Mouse (Mus musculus) limb, embryonic 14.5 days (tissue): ENCODE measurements around the gene Gm5460. TPM values are rescaled to one million over a fixed set of nuclear protein-coding genes. Genes with fewer than 3 reads are reported as not detected.
A peak's percentile ranks its signal among the peaks of the same experiment; 100 is the strongest.

Experiments used
- ATAC-seq: fragments of 200-750 bp; cut with Nextera tagmentation; 2 replicates; pipeline ENCODE4 v1.8.0; 2017; ENCODE audit warnings: low read depth, moderate number of reproducible peaks, moderate TSS enrichment; ENCODE audit not compliant: low FRiP score
- DNase-seq: peaks from one replicate; pipeline ENCODE4 v3.0.0-alpha.2; 2015; ENCODE audit warnings: low spot score
- H3K27ac ChIP-seq: fragments of 300-500 bp; sonication (generic); replicated peaks from 2 replicates; pipeline ENCODE4 v1.5.1; 2014; ENCODE audit warnings: low read depth, mild to moderate bottlenecking, low read length, moderate library complexity, mixed read lengths
- H3K27me3 ChIP-seq: fragments of 300-500 bp; sonication (generic); 2 replicates; pipeline ENCODE4 v1.6.1; 2014; ENCODE audit warnings: low read length, mixed read lengths; ENCODE audit not compliant: control insufficient read depth, insufficient read depth
- H3K36me3 ChIP-seq: fragments of 300-500 bp; sonication (generic); 2 replicates; pipeline ENCODE4 v1.6.1; 2014; ENCODE audit warnings: mild to moderate bottlenecking, low read length, moderate library complexity, mixed read lengths; ENCODE audit not compliant: control insufficient read depth, insufficient read depth
- H3K4me1 ChIP-seq: fragments of 300-500 bp; sonication (generic); 2 replicates; pipeline ENCODE4 v1.6.1; 2014; ENCODE audit warnings: antibody characterized with exemption, low read length, mixed read lengths; ENCODE audit not compliant: control insufficient read depth, insufficient read depth
- H3K4me2 ChIP-seq: fragments of 300-500 bp; sonication (generic); replicated peaks from 2 replicates; pipeline ENCODE4 v1.6.1; 2014; ENCODE audit warnings: low read depth, mild to moderate bottlenecking, low read length, moderate library complexity; ENCODE audit not compliant: severe bottlenecking
- H3K4me3 ChIP-seq: fragments of 300-500 bp; sonication (generic); replicated peaks from 2 replicates; pipeline ENCODE4 v1.5.1; 2014; ENCODE audit warnings: low read length
- H3K9ac ChIP-seq: fragments of 300-500 bp; sonication (generic); 2 replicates; pipeline ENCODE4 v1.6.1; 2014; ENCODE audit warnings: mild to moderate bottlenecking, low read depth, low read length, moderate library complexity; ENCODE audit not compliant: severe bottlenecking
- H3K9me3 ChIP-seq: fragments of 300-500 bp; sonication (generic); 2 replicates; pipeline ENCODE4 v1.6.1; 2016; ENCODE audit warnings: low read length; ENCODE audit not compliant: control insufficient read depth
- POLR2A ChIP-seq: fragments of 200-500 bp; IDR thresholded peaks from 2 replicates; pipeline ENCODE4 v1.8.0; 2012; ENCODE audit warnings: inconsistent platforms, mild to moderate bottlenecking, moderate library complexity, borderline replicate concordance; ENCODE audit not compliant: insufficient read depth, insufficient read length; ENCODE audit errors: extremely low read depth
- WGBS: fragments of 180-500 bp; shearing (Covaris S2); extraction: QIAGEN DNeasy Blood & Tissue Kit; methylation state at CpG from one replicate; pipeline ENCODE4 v1.1.7; 2014; 5-methylcytosine and 5-hydroxymethylcytosine counted together
- polyA plus RNA-seq, 2 experiments: library from polyadenylated mRNA; depleted of rRNA in 1 of 2; stranded (reverse) in 1 of 2; unstranded in 1 of 2; fragments of >200 nt; fragmentation: Nextera tagmentation in 1 of 2; extraction: Ambion mirVana in 1 of 2; gene quantifications; 2 replicates each; pipeline versions ENCODE4 v1.2.1 to v1.2.3; 2012 to 2014

The Gm5460 gene
- not detected in 2 replicates for polyA plus RNA-seq (2012; rRNA removed)
- not detected in 2 replicates for polyA plus RNA-seq (2014; fragmentation: Nextera tagmentation; extraction: Ambion mirVana)

- Histone ChIP-seq H3K4me2 (no peak within 1 kb of the TSS), H3K27me3 (no peaks in the 10 kb centered on the region), H3K36me3 (no peaks in the 10 kb centered on the region), H3K9me3 (no peaks in the 10 kb centered on the region), H3K27ac (no peak within 1 kb of the TSS), H3K4me3 (no peak within 1 kb of the TSS), H3K9ac (no peak within 1 kb of the TSS), H3K4me1 (no peaks in the 10 kb centered on the region)
- no peak for TF ChIP-seq POLR2A
- no peak for ATAC-seq
- DNase-seq: no peak
- 92% methylated on average over 4 of the region's 4 CpGs for WGBS
These were observed at the start of gene Gm5460 for GRCm38 (mm10) chr14:34016381-34016780. TSS of gene Gm5460 (plus strand) at chr14:34016758.

GRCm38 (mm10) chr14:33972679-33973078, 43.9 kb upstream of the Gm5460 start:
- Histone ChIP-seq H3K27me3 (no peaks in the 10 kb centered on the region), H3K9me3 (no peaks in the 10 kb centered on the region), H3K9ac (no peak overlapping the region), H3K4me3 (no peak overlapping the region), H3K27ac (no peak overlapping the region), H3K36me3 (no peaks in the 10 kb centered on the region), H3K4me2 (no peak overlapping the region), H3K4me1 (no peaks in the 10 kb centered on the region)
- ATAC-seq (no peak), DNase-seq (peak; percentile 28)
- WGBS: 45% methylated on average over 7 of the region's 7 CpGs
- TF ChIP-seq POLR2A: no peak

- no peak overlapping the region for H3K4me3 ChIP-seq
- H3K27ac ChIP-seq: no peak overlapping the region
- no peak overlapping the region for H3K4me2 ChIP-seq
- no peak overlapping the region for H3K9ac ChIP-seq
- H3K27me3 ChIP-seq: no peaks in the 10 kb centered on the region
- DNase-seq (no peak), ATAC-seq (no peak)
- no peaks in the 10 kb centered on the region for H3K36me3 ChIP-seq
- WGBS: 70% methylated on average over 5 of the region's 5 CpGs
- H3K4me1 ChIP-seq: no peaks in the 10 kb centered on the region
- H3K9me3 ChIP-seq: no peaks in the 10 kb centered on the region
- no peak for TF ChIP-seq POLR2A
These were observed 41.8 kb upstream of the Gm5460 start for GRCm38 (mm10) chr14:33974752-33975151.

GRCm38 (mm10) chr14:33977748-33978147, 38.8 kb upstream of the Gm5460 start:
- no peaks in the 10 kb centered on the region for H3K27me3 ChIP-seq
- TF ChIP-seq POLR2A: no peak
- no peaks in the 10 kb centered on the region for H3K36me3 ChIP-seq
- H3K4me3 ChIP-seq: peak overlapping the region; percentile 37; the same call in 1 of the 2 replicates
- no peaks in the 10 kb centered on the region for H3K9me3 ChIP-seq
- H3K9ac ChIP-seq: no peak overlapping the region
- DNase-seq: no peak
- no peaks in the 10 kb centered on the region for H3K4me1 ChIP-seq
- H3K27ac ChIP-seq: no peak overlapping the region
- no peak for ATAC-seq
- 13% methylated on average over 7 of the region's 7 CpGs for WGBS
- H3K4me2 ChIP-seq: peak overlapping the region; percentile 67; the same call in 1 of the 2 replicates

- Histone ChIP-seq H3K36me3 (no peaks in the 10 kb centered on the region), H3K27me3 (no peaks in the 10 kb centered on the region), H3K9ac (peak within 1 kb of the TSS; percentile 43), H3K4me2 (peak within 1 kb of the TSS; percentile 67), H3K4me1 (no peaks in the 10 kb centered on the region), H3K4me3 (peak within 1 kb of the TSS; percentile 37), H3K27ac (no peak within 1 kb of the TSS), H3K9me3 (no peaks in the 10 kb centered on the region)
- DNase-seq: no peak
- WGBS: 2% methylated on average over 25 of the region's 25 CpGs
- peak; percentile 71; the same call in 1 of the 2 replicates for ATAC-seq
- no peak for TF ChIP-seq POLR2A
These were observed 37.9 kb upstream of the Gm5460 start, which contains the start of gene Zfp488 for GRCm38 (mm10) chr14:33978604-33979059. TSS of gene Zfp488 (minus strand) at chr14:33978764.
